Mouse (Mus musculus): ENCODE data around the gene Golga2. TPM values are rescaled to one million over a fixed set of nuclear protein-coding genes. Genes with fewer than 3 reads are reported as not detected.

Golga2 gene
- polyA plus RNA-seq, 1 experiment from 2014 or later: 22.0 TPM

DNA sequence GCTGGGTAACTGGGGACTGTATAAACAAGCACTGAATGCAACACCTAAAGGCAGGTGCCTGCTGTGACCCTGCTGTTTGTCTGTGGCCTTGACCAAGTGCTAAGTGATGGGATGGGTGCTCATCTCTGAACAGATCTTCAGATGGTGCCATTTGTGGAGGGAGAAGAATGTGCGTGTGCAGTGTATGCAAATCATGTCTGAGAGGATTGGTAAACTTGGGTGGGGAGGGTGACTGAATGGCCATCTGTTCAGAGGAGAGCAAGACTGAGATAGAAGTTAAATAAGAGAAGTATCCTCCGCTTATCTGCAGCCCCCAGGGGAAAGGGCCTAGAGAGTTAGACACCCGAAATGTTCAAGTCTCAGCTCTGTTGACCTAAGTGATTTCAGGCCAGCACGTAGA lies 12.3 kb downstream of the Golga2 start:
- no peak for DNase-seq (ENCODE audit: low spot score)
- H3K9me3 ChIP-seq: no peaks in the 10 kb centered on the region
- 90% methylated on average over 4 of the region's 4 CpGs for WGBS
- peaks cover 91% of the 10 kb centered on the region for H3K36me3 ChIP-seq
- H3K4me1 ChIP-seq: 0 out of 2 replicates have a peak, but pooled peaks cover under 1% of the 10 kb centered on the region
- no peaks in the 10 kb centered on the region for H3K27me3 ChIP-seq (ENCODE audit: insufficient read depth, poor library complexity, severe bottlenecking)
- H3K4me3 ChIP-seq: no peak overlapping the region
- H3K27ac ChIP-seq: no peak overlapping the region

DNA sequence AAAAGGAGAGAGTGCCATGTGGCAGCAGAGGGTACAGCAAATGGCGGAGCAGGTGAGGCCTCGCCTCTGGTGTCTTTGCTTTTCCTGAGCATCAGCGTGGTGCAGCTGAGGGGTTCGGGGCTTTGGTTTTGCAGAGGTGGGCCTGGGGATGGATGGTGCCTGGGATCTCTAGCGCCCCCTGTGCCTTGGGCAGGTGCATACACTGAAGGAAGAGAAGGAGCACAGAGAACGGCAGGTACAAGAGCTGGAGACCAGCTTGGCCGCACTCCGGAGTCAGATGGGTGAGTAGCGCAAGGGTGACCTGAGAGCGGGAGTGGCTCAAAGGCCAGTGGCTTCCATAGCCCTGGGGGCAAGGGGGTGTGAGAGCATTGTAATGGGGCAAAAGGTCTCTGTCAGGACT lies 15.8 kb downstream of the Golga2 start:
- peaks cover 95% of the 10 kb centered on the region for H3K36me3 ChIP-seq

DNA sequence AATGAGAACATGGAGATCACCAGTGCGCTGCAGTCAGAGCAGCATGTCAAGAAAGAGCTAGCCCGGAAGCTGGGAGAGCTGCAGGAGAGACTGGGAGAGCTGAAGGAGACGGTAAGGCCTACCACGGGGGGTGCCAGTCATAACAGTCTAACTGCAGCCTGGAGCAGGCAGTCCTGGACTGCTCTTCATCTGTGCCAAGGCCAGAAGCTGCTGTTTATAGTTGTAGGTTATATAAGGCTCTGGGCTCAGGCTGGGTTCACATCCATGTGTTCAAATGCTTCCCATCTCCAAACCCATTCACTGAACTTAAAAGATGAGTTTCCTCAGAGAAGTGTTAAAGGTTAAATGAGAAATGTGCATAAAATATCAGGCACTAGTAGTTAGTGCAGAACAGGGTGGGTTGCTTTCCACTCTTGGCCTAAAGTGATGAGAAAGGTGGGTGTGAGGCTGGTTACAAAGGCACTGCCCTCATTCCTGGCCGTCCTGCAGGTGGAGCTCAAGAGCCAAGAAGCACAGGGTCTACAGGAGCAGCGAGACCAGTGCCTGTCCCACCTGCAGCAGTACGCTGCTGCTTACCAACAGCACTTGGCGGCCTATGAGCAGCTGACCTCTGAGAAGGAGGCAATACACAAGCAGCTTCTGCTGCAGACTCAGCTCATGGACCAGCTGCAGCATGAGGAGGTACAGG lies 17.1 kb downstream of the Golga2 start:
- Histone ChIP-seq H3K27me3 (ENCODE audit: insufficient read depth, poor library complexity, severe bottlenecking) (peaks cover 6% of the 10 kb centered on the region; the same call in 1 of the 2 replicates), H3K4me3 (no peak overlapping the region), H3K9me3 (no peaks in the 10 kb centered on the region), H3K4me1 (peaks cover 5% of the 10 kb centered on the region; the same call in 1 of the 2 replicates), H3K36me3 (peaks cover 95% of the 10 kb centered on the region), H3K27ac (no peak overlapping the region)
- no peak for DNase-seq (ENCODE audit: low spot score)
- WGBS: 62% methylated on average over 8 of the region's 8 CpGs

More for the DNA sequence above, 15.8 kb downstream of the Golga2 start:
- no peak overlapping the region for H3K4me3 ChIP-seq
- WGBS: 87% methylated on average over 10 of the region's 10 CpGs
- no peaks in the 10 kb centered on the region for H3K9me3 ChIP-seq
- peaks cover 5% of the 10 kb centered on the region; the same call in 1 of the 2 replicates for H3K4me1 ChIP-seq
- no peaks in the 10 kb centered on the region for H3K27me3 ChIP-seq (ENCODE audit: insufficient read depth, poor library complexity, severe bottlenecking)
- DNase-seq (ENCODE audit: low spot score): no peak
- H3K27ac ChIP-seq: no peak overlapping the region

DNA sequence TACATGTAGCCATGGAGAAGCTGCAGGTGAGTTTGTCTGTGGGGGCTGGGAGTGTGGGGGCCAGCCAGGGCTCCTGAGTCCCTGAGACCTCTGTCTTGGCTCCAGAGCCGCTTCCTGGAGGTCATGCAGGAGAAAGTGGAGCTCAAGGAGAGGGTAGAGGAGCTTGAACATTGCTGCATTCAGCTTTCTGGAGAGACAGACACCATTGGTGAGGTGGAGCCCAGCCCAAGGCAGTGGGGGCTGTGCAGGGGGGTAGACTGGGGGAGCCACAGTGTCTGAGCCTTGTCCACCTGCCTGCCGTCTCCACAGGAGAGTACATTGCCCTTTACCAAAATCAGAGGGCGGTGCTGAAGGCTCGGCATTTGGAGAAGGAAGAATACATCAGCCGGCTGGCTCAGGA lies 18.5 kb downstream of the Golga2 start:
- no peak overlapping the region for H3K27ac ChIP-seq

DNA sequence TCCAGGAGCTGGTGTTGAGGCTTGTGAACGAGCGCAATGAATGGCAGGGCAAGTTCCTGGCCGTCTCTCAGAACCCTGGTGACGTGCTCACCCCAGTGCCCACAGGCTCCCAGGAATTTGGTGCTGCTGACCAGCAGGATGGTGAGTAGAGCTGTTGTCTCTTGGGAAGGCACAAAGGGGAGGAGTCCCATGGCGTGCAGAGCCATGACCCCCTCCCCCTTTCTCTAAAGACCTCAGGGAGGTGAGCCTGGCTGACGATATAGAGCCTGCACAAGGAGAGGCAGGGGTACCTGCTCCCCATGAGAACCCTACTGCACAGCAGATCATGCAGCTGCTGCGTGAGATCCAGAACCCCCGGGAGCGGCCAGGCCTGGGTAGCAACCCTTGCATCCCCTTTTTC lies 19.0 kb downstream of the Golga2 start:
- Histone ChIP-seq H3K36me3 (peaks cover 88% of the 10 kb centered on the region), H3K9me3 (no peaks in the 10 kb centered on the region), H3K27me3 (ENCODE audit: insufficient read depth, poor library complexity, severe bottlenecking) (peaks cover 24% of the 10 kb centered on the region; the same call in 1 of the 2 replicates), H3K4me1 (peaks cover 17% of the 10 kb centered on the region), H3K27ac (no peak overlapping the region), H3K4me3 (no peak overlapping the region)
- WGBS: 81% methylated on average over 9 of the region's 9 CpGs
- DNase-seq (ENCODE audit: low spot score): no peak

More for the DNA sequence above, 18.5 kb downstream of the Golga2 start:
- WGBS: 91% methylated on average over 5 of the region's 5 CpGs
- peaks cover 19% of the 10 kb centered on the region; the same call in 1 of the 2 replicates for H3K27me3 ChIP-seq (ENCODE audit: insufficient read depth, poor library complexity, severe bottlenecking)
- peaks cover 11% of the 10 kb centered on the region for H3K4me1 ChIP-seq
- no peaks in the 10 kb centered on the region for H3K9me3 ChIP-seq
- no peak overlapping the region for H3K4me3 ChIP-seq
- no peak for DNase-seq (ENCODE audit: low spot score)
- peaks cover 93% of the 10 kb centered on the region for H3K36me3 ChIP-seq

DNA sequence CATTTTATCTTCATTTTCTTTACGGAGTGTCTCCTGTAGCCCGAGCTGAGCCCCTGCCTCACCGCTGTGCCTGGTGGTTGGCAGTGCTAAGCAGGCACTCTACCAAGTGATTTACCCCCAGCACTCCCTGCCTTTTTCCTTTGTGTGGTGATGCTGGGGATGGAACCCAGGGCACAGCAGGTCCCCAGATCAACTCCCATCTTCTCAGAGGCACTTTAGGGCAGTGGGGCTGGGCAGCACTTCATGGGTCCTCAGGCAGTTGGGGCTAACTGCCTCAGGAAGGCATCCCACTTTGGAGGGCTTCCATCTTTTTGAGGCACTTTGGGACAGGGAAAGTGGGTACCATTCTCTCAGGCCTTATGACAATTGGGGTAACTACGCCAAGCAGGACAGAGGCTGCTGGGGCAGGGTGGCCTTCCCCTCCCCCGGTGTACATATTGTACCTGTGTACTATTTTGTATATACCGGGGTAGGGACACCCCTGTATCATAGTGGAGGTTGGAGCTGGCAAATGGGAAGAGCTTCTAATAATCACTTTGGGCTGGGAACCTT lies 20.1 kb downstream of the Golga2 start:
- Histone ChIP-seq H3K27me3 (ENCODE audit: insufficient read depth, poor library complexity, severe bottlenecking) (peaks cover 27% of the 10 kb centered on the region; the same call in 1 of the 2 replicates), H3K9me3 (no peaks in the 10 kb centered on the region), H3K27ac (no peak overlapping the region), H3K4me3 (no peak overlapping the region), H3K4me1 (peaks cover 27% of the 10 kb centered on the region), H3K36me3 (peaks cover 77% of the 10 kb centered on the region)
- 76% methylated on average over 6 of the region's 6 CpGs for WGBS
- no peak for DNase-seq (ENCODE audit: low spot score)

DNA sequence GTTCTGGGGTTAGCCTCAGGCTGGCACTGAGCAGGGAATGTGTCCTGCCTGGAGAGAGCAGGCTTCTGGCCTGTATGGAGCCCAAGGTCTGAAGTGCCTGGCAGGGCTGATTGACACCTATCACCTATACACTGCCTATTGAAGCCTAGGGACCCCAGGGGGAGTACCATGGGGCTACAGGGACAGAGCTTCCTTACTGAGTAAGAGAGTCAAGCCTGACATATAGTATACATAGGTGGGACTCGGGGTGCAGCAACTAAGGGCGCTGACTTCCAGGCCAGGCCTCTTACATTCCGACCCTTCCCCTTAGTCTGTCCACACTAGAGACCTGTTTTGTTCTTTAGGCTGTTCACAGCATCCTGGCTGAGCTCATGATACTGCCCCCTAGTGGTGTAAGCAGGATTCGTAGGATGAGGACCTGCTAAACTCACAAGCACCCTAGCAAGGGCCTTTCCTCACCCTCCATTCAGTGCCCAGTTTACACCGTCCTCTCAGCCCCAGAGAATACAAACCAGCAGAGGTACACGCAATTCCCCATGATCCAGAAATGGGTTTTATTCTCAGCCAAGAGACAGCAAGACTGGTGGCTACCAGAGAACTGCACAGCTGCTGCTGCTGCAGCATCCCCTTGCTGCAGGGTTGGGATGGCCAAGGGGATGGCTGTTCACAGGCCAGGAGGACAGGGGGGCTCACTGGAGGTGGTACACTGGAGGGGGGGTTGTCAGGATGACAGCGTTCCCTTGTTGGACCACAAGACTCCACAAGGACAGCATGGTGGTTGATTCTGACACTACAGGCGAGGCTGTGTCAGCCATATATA lies 21.0 kb downstream of the Golga2 start:
- H3K27ac ChIP-seq: no peak overlapping the region
- peaks cover 69% of the 10 kb centered on the region for H3K36me3 ChIP-seq
- no peak overlapping the region for H3K4me3 ChIP-seq
- no peaks in the 10 kb centered on the region for H3K9me3 ChIP-seq
- peaks cover 32% of the 10 kb centered on the region for H3K4me1 ChIP-seq
- H3K27me3 ChIP-seq (ENCODE audit: insufficient read depth, poor library complexity, severe bottlenecking): peaks cover 30% of the 10 kb centered on the region; the same call in 1 of the 2 replicates
- WGBS: 54% methylated on average over 8 of the region's 8 CpGs
- no peak for DNase-seq (ENCODE audit: low spot score)

DNA sequence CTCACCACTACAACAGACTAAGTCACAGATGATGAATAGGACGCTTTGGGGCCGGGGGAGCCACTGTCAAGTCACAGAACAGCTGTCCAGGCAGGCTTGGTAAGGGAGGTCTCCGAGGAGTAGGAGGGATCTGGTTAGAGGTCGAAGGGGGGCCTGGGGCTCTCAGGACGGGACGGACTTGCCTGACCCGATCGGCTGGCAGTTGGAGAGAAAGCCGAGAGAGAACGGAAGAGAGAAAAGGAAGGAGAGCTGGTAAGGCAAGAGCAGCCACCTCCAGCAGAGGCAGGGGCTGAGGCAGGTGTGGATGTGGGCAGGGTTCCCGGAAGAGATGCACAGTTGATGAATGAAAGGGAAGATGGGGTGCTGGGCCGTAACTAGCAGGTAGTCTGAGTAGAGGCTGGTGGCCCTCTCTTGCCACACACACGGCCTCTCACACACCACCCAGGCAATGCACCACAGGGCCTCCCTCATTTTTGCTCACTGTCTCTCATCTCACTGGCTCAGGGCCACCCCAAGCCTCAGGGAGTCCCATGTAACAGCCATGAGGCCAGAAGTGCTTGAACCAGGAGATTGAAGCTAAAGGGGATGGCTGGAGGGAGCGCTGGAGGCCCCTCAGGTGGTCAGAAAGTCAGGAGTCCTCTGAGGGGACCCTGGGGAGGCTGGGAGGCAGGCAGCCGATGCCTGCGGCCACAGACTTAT lies 21.8 kb downstream of the Golga2 start:
- Histone ChIP-seq H3K4me3 (no peak overlapping the region), H3K4me1 (peaks cover 32% of the 10 kb centered on the region), H3K9me3 (no peaks in the 10 kb centered on the region), H3K27ac (no peak overlapping the region), H3K27me3 (ENCODE audit: insufficient read depth, poor library complexity, severe bottlenecking) (peaks cover 33% of the 10 kb centered on the region; the same call in 1 of the 2 replicates), H3K36me3 (peaks cover 60% of the 10 kb centered on the region)
- WGBS: 88% methylated on average over 16 of the region's 16 CpGs
- no peak for DNase-seq (ENCODE audit: low spot score)

DNA sequence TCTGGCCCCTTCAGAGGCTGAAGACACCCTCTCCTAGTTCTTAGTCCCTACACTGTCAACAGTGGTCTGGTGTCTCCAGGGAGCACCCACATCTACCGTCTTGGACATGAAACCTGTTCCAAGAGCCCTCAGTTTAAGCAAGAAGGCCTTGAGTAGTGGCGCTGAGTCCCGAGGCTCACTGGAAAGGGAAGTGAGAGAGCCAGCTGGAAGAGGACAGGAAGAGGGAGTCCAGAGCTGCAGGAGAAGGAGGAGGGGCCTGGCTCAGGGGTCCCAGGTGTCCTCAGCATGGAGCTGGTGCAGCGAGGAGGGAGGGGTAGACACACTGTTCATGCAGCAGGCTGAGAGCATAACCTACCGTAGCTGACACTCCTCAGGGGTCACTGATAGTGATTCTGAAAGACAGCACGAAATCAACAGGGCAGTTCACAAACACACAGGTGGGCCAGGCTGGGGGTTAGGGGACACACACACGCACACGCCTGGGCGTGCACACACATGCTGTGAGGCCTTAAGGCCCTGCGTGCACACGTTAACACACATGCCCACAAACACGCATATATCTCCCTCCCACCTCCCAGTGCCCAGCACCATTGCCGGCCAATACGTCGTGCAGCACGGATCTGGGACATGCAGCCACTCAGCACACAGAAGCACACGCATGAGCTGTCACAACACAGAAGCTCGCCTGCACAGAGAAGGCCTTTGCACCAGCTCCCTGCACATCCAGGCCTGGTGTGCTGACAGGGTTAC lies 23.1 kb downstream of the Golga2 start:
- H3K4me3 ChIP-seq: no peak overlapping the region
- H3K27me3 ChIP-seq (ENCODE audit: insufficient read depth, poor library complexity, severe bottlenecking): peaks cover 40% of the 10 kb centered on the region; the same call in 1 of the 2 replicates
- H3K36me3 ChIP-seq: peaks cover 47% of the 10 kb centered on the region
- no peaks in the 10 kb centered on the region for H3K9me3 ChIP-seq
- WGBS: 85% methylated on average over 18 of the region's 18 CpGs
- peaks cover 34% of the 10 kb centered on the region for H3K4me1 ChIP-seq
- no peak for DNase-seq (ENCODE audit: low spot score)
- H3K27ac ChIP-seq: no peak overlapping the region

DNA sequence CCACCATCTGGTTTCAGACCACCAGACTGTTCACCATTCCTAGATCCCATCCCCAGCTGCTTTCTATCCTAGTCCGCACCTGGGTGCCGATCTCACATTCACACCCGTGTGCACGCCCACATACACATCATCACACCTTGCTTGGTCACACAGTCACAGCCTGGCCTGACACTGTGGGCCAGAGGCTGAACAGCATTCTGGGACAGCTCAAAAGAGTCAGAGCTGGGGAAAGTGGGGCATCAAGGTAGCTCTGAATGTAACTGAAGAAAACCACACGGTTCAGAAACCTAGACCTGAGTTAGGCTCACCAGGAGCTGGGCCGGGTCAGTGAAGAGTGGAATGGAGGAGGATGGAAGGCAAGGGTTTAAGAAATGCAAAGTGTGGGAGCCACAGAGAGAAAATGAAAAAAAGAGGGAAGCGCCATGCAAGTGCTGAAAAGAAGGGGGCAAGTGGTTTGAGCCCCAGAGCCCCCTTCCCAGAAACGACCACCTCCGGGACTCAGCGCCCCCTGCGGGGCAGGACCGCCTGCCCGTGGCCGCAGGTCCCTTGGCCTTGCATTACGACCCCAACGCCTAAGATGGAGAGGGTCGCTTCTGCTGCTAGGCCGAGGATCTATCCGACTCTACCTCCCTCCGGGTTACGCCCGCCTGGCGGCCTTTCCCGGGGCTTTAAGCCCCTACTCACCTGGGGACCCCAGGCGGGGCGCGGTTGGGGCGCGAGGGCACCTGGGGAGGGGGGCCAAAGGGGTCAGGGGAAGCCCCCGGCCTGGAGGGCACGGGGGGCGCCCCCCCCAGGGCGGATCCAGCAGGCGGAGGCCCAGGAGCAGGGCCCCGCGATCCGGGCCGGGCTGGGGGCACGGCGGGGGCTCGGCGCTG lies 24.5 kb downstream of the Golga2 start:
- Histone ChIP-seq H3K4me1 (peaks cover 48% of the 10 kb centered on the region), H3K27ac (peak overlapping the region; percentile 84), H3K36me3 (peaks cover 33% of the 10 kb centered on the region), H3K27me3 (ENCODE audit: insufficient read depth, poor library complexity, severe bottlenecking) (peaks cover 48% of the 10 kb centered on the region; the same call in 1 of the 2 replicates), H3K4me3 (peak overlapping the region; percentile 76), H3K9me3 (no peaks in the 10 kb centered on the region)
- no peak for DNase-seq (ENCODE audit: low spot score)
- 8% methylated on average over 40 of the region's 42 CpGs for WGBS

DNA sequence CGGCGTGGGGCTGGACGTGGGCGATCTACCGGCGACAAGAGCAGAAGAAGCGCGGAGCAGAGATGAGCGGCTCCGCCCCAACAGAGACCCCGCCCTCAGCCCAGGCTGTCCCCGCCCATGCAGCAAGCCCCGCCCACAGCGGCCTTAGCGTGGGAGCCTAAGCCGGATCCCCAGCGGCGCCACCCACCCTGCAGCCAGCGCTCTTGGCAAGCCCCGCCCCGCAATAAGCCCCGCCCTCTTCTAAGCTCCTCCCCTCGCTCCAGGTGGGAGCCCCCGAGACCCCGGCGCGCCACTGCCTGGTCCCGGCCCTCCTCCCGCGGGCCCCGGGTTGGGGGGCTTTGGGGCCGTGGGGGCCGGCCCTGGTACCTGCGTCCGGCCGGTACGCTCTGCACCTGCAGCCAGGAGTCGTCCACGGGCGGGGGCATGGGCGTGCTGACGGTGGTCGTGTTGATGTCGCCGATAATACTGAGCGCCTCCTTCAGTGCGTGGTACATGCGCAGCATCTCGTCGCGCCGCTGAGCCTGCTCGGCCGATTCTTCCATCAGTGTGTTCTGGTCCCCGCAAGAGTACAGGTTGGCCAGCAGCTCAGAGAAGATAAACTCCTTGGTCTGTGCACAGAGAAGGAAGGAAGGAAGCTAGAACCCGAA lies 25.3 kb downstream of the Golga2 start:
- Histone ChIP-seq H3K27me3 (ENCODE audit: insufficient read depth, poor library complexity, severe bottlenecking) (peaks cover 56% of the 10 kb centered on the region; the same call in 1 of the 2 replicates), H3K27ac (peak overlapping the region; percentile 84), H3K4me3 (peak overlapping the region; percentile 76), H3K36me3 (peaks cover 26% of the 10 kb centered on the region), H3K4me1 (peaks cover 56% of the 10 kb centered on the region), H3K9me3 (no peaks in the 10 kb centered on the region)
- 1% methylated on average over 54 of the region's 56 CpGs for WGBS
- peak; percentile 96 for DNase-seq (ENCODE audit: low spot score)

Measured in heart, embryonic 10.5 days (tissue).